Mouse (Mus musculus) intestine, embryonic 15.5 days (tissue): Measurements from ENCODE around the gene Trim24. TPM values are rescaled to one million over a fixed set of nuclear protein-coding genes. Genes with fewer than 3 reads are reported as not detected.
"Not testable (repeated sequence)": the region's sequence is repeated elsewhere in the genome, so short reads cannot be mapped to it uniquely, and the experiment has no call there.

ENCODE experiments used
- ATAC-seq: fragments of 200-750 bp; cut with Nextera tagmentation; 2 replicates; pipeline ENCODE4 v1.8.0; 2017; ENCODE audit warnings: moderate TSS enrichment, moderate library complexity
- H3K27ac ChIP-seq: fragments of 300-500 bp; sonication (generic); 2 replicates; pipeline ENCODE4 v1.5.1; 2015; ENCODE audit warnings: mild to moderate bottlenecking, inconsistent platforms
- H3K27me3 ChIP-seq: fragments of 300-500 bp; sonication (generic); replicated peaks from 2 replicates; pipeline ENCODE4 v1.6.1; 2015; ENCODE audit warnings: inconsistent platforms
- H3K36me3 ChIP-seq: fragments of 300-500 bp; sonication (generic); 2 replicates; pipeline ENCODE4 v1.6.1; 2015; ENCODE audit warnings: inconsistent platforms
- H3K4me1 ChIP-seq: fragments of 300-500 bp; sonication (generic); replicated peaks from 2 replicates; pipeline ENCODE4 v1.6.1; 2015; ENCODE audit warnings: inconsistent platforms
- H3K4me2 ChIP-seq: fragments of 300-500 bp; sonication (generic); replicated peaks from 2 replicates; pipeline ENCODE4 v1.6.1; 2015; ENCODE audit warnings: mild to moderate bottlenecking, inconsistent platforms
- H3K4me3 ChIP-seq: fragments of 300-500 bp; sonication (generic); replicated peaks from 2 replicates; pipeline ENCODE4 v1.5.1; 2015; ENCODE audit warnings: inconsistent platforms
- H3K9ac ChIP-seq: fragments of 300-500 bp; sonication (generic); 2 replicates; pipeline ENCODE4 v1.6.1; 2015; ENCODE audit warnings: inconsistent platforms
- H3K9me3 ChIP-seq: fragments of 300-500 bp; sonication (generic); 2 replicates; pipeline ENCODE4 v1.6.1; 2016; ENCODE audit warnings: inconsistent platforms
- WGBS: fragments of 180-500 bp; shearing (Covaris S2); methylation state at CpG from one replicate; pipeline ENCODE4 v1.1.7; 2015; 5-methylcytosine and 5-hydroxymethylcytosine counted together
- polyA plus RNA-seq: library from polyadenylated mRNA; unstranded; fragments of >200 nt; fragmentation: Nextera tagmentation; extraction: Ambion mirVana; gene quantifications from 2 replicates; pipeline ENCODE4 v1.2.1, GENCODE M21; 2015

The Trim24 gene
- polyA plus RNA-seq, 1 experiment from 2014 or later = 9.0 TPM

- not testable (repeated sequence) for H3K36me3 ChIP-seq, H3K27me3 ChIP-seq, H3K4me1 ChIP-seq, H3K4me2 ChIP-seq, H3K27ac ChIP-seq, H3K9me3 ChIP-seq, H3K4me3 ChIP-seq, H3K9ac ChIP-seq, ATAC-seq
- WGBS = 58% methylated on average over 6 of the region's 6 CpGs
Observed at GRCm38 (mm10) chr6:37844947-37845346, 25.7 kb upstream of the Trim24 start.

GRCm38 (mm10) chr6:37847531-37847930 lies 23.1 kb upstream of the Trim24 start:
- not testable (repeated sequence) for H3K9ac ChIP-seq, ATAC-seq, H3K27ac ChIP-seq, H3K9me3 ChIP-seq, H3K36me3 ChIP-seq, H3K27me3 ChIP-seq, H3K4me2 ChIP-seq, H3K4me1 ChIP-seq, H3K4me3 ChIP-seq
- 90% methylated on average over 4 of the region's 4 CpGs for WGBS

- no peaks in the 10 kb centered on the region for H3K9me3 ChIP-seq
- H3K9ac ChIP-seq = no peak overlapping the region
- H3K4me3 ChIP-seq = no peak overlapping the region
- no peaks in the 10 kb centered on the region for H3K36me3 ChIP-seq
- WGBS = 90% methylated on average over 2 of the region's 2 CpGs
- H3K4me2 ChIP-seq = no peak overlapping the region
- no peak for ATAC-seq
- H3K4me1 ChIP-seq = no peaks in the 10 kb centered on the region
- H3K27me3 ChIP-seq = no peaks in the 10 kb centered on the region
- no peak overlapping the region for H3K27ac ChIP-seq
Observed at GRCm38 (mm10) chr6:37851352-37851751, 19.3 kb upstream of the Trim24 start.

GRCm38 (mm10) chr6:37853289-37853688 lies 17.3 kb upstream of the Trim24 start:
- H3K9ac ChIP-seq = no peak overlapping the region
- H3K9me3 ChIP-seq = no peaks in the 10 kb centered on the region
- no peak overlapping the region for H3K4me3 ChIP-seq
- no peaks in the 10 kb centered on the region for H3K4me1 ChIP-seq
- ATAC-seq = no peak
- H3K27ac ChIP-seq = no peak overlapping the region
- no peaks in the 10 kb centered on the region for H3K36me3 ChIP-seq
- WGBS = 91% methylated on average over 2 of the region's 2 CpGs
- H3K27me3 ChIP-seq = no peaks in the 10 kb centered on the region
- no peak overlapping the region for H3K4me2 ChIP-seq

GRCm38 (mm10) chr6:37855384-37855783 lies 15.2 kb upstream of the Trim24 start:
- H3K27ac ChIP-seq = no peak overlapping the region
- 73% methylated on average over 2 of the region's 2 CpGs for WGBS
- no peak for ATAC-seq
- no peak overlapping the region for H3K4me3 ChIP-seq
- H3K4me2 ChIP-seq = no peak overlapping the region
- no peaks in the 10 kb centered on the region for H3K36me3 ChIP-seq
- H3K4me1 ChIP-seq = no peaks in the 10 kb centered on the region
- H3K9me3 ChIP-seq = no peaks in the 10 kb centered on the region
- no peak overlapping the region for H3K9ac ChIP-seq
- H3K27me3 ChIP-seq = no peaks in the 10 kb centered on the region

GRCm38 (mm10) chr6:37856300-37856699 lies 14.3 kb upstream of the Trim24 start:
- ATAC-seq, H3K36me3 ChIP-seq, H3K9ac ChIP-seq, H3K4me1 ChIP-seq, H3K4me2 ChIP-seq, H3K27ac ChIP-seq, H3K4me3 ChIP-seq, H3K27me3 ChIP-seq, H3K9me3 ChIP-seq: not testable (repeated sequence)
- WGBS = 89% methylated on average over 9 of the region's 9 CpGs

GRCm38 (mm10) chr6:37857196-37857874 lies 13.3 kb upstream of the Trim24 start:
- no peak overlapping the region for H3K9ac ChIP-seq
- H3K9me3 ChIP-seq = no peaks in the 10 kb centered on the region
- no peak overlapping the region for H3K27ac ChIP-seq
- no peaks in the 10 kb centered on the region for H3K27me3 ChIP-seq
- no peak overlapping the region for H3K4me2 ChIP-seq
- H3K4me3 ChIP-seq = no peak overlapping the region
- no peaks in the 10 kb centered on the region for H3K4me1 ChIP-seq
- no peak for ATAC-seq
- WGBS = 51% methylated on average over 4 of the region's 4 CpGs
- H3K36me3 ChIP-seq = no peaks in the 10 kb centered on the region

GRCm38 (mm10) chr6:37858126-37858525 lies 12.5 kb upstream of the Trim24 start:
- Histone ChIP-seq H3K27ac (no peak overlapping the region), H3K9ac (no peak overlapping the region), H3K36me3 (no peaks in the 10 kb centered on the region), H3K9me3 (no peaks in the 10 kb centered on the region), H3K27me3 (no peaks in the 10 kb centered on the region), H3K4me3 (no peak overlapping the region), H3K4me1 (no peaks in the 10 kb centered on the region), H3K4me2 (no peak overlapping the region)
- ATAC-seq = no peak
- 78% methylated on average over 4 of the region's 4 CpGs for WGBS

- Histone ChIP-seq H3K27ac (no peak overlapping the region), H3K9ac (no peak overlapping the region), H3K4me1 (no peaks in the 10 kb centered on the region), H3K4me3 (no peak overlapping the region), H3K9me3 (no peaks in the 10 kb centered on the region), H3K36me3 (no peaks in the 10 kb centered on the region), H3K27me3 (no peaks in the 10 kb centered on the region), H3K4me2 (no peak overlapping the region)
- ATAC-seq = no peak
- 84% methylated on average over 7 of the region's 7 CpGs for WGBS
Observed at GRCm38 (mm10) chr6:37862893-37863292, 7.7 kb upstream of the Trim24 start.

- no peak overlapping the region for H3K27ac ChIP-seq
- H3K9me3 ChIP-seq = no peaks in the 10 kb centered on the region
- no peak for ATAC-seq
- H3K9ac ChIP-seq = no peak overlapping the region
- no peaks in the 10 kb centered on the region for H3K27me3 ChIP-seq
- H3K4me3 ChIP-seq = no peak overlapping the region
- H3K36me3 ChIP-seq = no peaks in the 10 kb centered on the region
- WGBS = 76% methylated on average over 2 of the region's 2 CpGs
- no peaks in the 10 kb centered on the region for H3K4me1 ChIP-seq
- H3K4me2 ChIP-seq = no peak overlapping the region
Observed at GRCm38 (mm10) chr6:37863961-37864730, 6.5 kb upstream of the Trim24 start.

- peak overlapping the region; percentile 89 for H3K9ac ChIP-seq
Observed at GRCm38 (mm10) chr6:37871137-37871851, 683 bp downstream of the Trim24 start.

GRCm38 (mm10) chr6:37872861-37873260 lies 2.2 kb downstream of the Trim24 start:
- H3K4me3 ChIP-seq = no peak overlapping the region
- H3K27me3 ChIP-seq = no peaks in the 10 kb centered on the region
- H3K4me1 ChIP-seq = no peaks in the 10 kb centered on the region
- no peak overlapping the region for H3K4me2 ChIP-seq
- H3K27ac ChIP-seq = no peak overlapping the region
- WGBS = 98% methylated on average over 1 of the region's 1 CpGs
- peaks cover 10% of the 10 kb centered on the region for H3K36me3 ChIP-seq
- H3K9me3 ChIP-seq = peaks cover 8% of the 10 kb centered on the region; the same call in 1 of the 2 replicates
- H3K9ac ChIP-seq = no peak overlapping the region
- no peak for ATAC-seq

More at GRCm38 (mm10) chr6:37871137-37871851, 683 bp downstream of the Trim24 start:
- H3K27me3 ChIP-seq = no peaks in the 10 kb centered on the region
- H3K4me3 ChIP-seq = peak overlapping the region; percentile 88
- peak; percentile 49 for ATAC-seq
- under 1% methylated on average over 68 of the region's 70 CpGs for WGBS
- H3K4me2 ChIP-seq = peak overlapping the region; percentile 53
- H3K9me3 ChIP-seq = peaks cover 8% of the 10 kb centered on the region; the same call in 1 of the 2 replicates
- no peaks in the 10 kb centered on the region for H3K4me1 ChIP-seq
- H3K27ac ChIP-seq = peak overlapping the region; percentile 97
- H3K36me3 ChIP-seq = peaks cover 3% of the 10 kb centered on the region
